Mouse (Mus musculus) liver, adult 2 months (tissue): ENCODE data around the gene Wdr46.

ENCODE experiments used
- CTCF ChIP-seq: fragments of 200-500 bp; IDR thresholded peaks from 2 replicates; pipeline ENCODE4 v1.5.1; 2011; ENCODE audit warnings: low read depth, low read length, control low read depth
- POLR2A ChIP-seq: fragments of 200-500 bp; IDR thresholded peaks from 2 replicates; pipeline ENCODE4 v1.6.1; 2011; ENCODE audit warnings: low read length, control low read depth; ENCODE audit not compliant: insufficient read depth; ENCODE audit errors: extremely low read depth

- TF ChIP-seq CTCF (no peak), POLR2A (no peak)
These were observed 18.0 kb downstream of the Wdr46 start for GRCm38 (mm10) chr17:33958451-33958850.
